Mouse (Mus musculus) myocyte (in vitro differentiated cells): ENCODE measurements around the gene Nav3.

ENCODE experiments used
- E2F4 ChIP-seq: IDR thresholded peaks from one replicate; pipeline ENCODE4 v1.6.1; 2011; ENCODE audit warnings: mild to moderate bottlenecking, control low read depth, moderate library complexity; ENCODE audit not compliant: insufficient read depth
- MAX ChIP-seq: IDR thresholded peaks from one replicate; pipeline ENCODE4 v1.6.1; 2011; ENCODE audit warnings: low read depth, mild to moderate bottlenecking, control low read depth
- POLR2A ChIP-seq: IDR thresholded peaks from one replicate; pipeline ENCODE4 v1.6.1; 2011; ENCODE audit warnings: low read depth, mild to moderate bottlenecking, control low read depth, moderate library complexity; ENCODE audit not compliant: insufficient read length
- POLR2AphosphoS2 ChIP-seq: IDR thresholded peaks from one replicate; pipeline ENCODE4 v1.6.1; 2011; ENCODE audit warnings: low read depth, control low read depth; ENCODE audit not compliant: insufficient read length
- TCF12 ChIP-seq: IDR thresholded peaks from one replicate; pipeline ENCODE4 v1.6.1; 2011; ENCODE audit warnings: mild to moderate bottlenecking, control low read depth; ENCODE audit not compliant: poor library complexity, insufficient read depth, severe bottlenecking

DNA sequence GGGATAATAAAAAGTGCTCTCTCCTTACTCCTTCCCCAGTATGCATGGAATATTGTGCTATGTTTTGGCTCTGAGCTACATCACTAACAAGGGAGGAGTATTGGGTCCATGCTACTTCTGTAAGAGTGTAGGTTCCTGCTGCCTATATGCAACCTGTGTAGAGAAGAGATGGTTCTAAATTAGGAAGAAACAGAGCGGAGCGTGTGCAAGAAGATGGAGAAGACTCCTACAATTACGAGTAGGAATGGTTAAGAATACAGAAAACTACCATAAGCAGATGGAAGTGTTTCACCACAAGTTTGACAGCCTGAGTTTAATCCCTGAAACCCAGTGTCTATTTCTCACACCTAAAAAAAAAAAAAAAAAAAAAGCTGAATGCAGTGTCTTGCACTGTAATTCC lies 24.9 kb downstream of the Nav3 start:
- TF ChIP-seq POLR2A (no peak), POLR2AphosphoS2 (no peak), TCF12 (no peak), MAX (no peak), E2F4 (no peak)
